Mouse (Mus musculus): ENCODE data around the gene Fbln1. TPM values are rescaled to one million over a fixed set of nuclear protein-coding genes. Genes with fewer than 3 reads are reported as not detected.
A peak's percentile ranks its signal among the peaks of the same experiment; 100 is the strongest.

Gene Fbln1
- total RNA-seq, 1 experiment from 2014 or later = 47.0 TPM

DNA sequence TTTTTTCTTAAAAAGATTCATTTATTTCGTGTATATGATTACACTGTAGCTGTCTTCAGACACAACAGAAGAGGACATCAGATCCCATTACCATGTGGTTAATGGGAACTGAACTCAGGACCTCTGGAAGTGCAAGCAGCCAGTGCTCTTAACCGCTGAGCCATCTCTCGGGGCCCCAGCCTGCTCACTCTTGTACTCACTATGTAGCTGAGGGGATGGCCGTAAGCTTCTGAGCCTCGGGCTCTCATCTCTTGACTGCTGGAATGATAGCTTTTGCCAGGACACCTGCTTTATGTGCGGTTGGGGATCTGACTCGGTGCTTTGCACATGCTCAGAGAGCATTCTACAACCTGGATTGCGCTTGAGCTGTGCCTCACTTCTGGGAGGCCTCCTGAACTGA, 1.4 kb upstream of the Fbln1 start:
- no peak for DNase-seq

- no peak for DNase-seq
These were observed 940 bp downstream of the Fbln1 start for GRCm38 (mm10) chr15:85206703-85207075.

DNA sequence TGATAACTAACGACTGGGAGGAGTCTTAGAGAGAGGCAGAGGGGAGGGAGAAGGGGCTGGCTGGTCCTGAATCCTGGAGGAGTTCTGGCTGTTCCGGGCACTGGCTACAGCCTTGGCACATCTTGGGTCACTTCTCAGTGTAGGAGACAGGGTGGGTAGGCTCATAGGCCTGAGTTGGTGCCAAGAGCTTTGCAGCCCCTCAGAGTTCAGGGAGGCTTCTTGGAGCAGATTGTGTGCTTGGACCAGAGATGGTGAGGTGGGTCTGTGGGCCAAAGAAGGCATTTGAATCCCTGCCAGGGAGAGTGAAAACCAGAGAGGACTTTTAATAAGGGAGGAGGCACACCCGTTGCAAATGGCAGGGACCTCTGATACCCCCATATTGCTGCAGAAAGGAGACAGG, 1.3 kb downstream of the Fbln1 start:
- DNase-seq = peak; percentile 27

GRCm38 (mm10) chr15:85207763-85208162, 2.0 kb downstream of the Fbln1 start:
- peak; percentile 43 for DNase-seq

- peak; percentile 53 for DNase-seq
These were observed 2.6 kb downstream of the Fbln1 start for GRCm38 (mm10) chr15:85208332-85208731.

- DNase-seq = no peak
These were observed 3.6 kb downstream of the Fbln1 start for GRCm38 (mm10) chr15:85209341-85209740.

DNA sequence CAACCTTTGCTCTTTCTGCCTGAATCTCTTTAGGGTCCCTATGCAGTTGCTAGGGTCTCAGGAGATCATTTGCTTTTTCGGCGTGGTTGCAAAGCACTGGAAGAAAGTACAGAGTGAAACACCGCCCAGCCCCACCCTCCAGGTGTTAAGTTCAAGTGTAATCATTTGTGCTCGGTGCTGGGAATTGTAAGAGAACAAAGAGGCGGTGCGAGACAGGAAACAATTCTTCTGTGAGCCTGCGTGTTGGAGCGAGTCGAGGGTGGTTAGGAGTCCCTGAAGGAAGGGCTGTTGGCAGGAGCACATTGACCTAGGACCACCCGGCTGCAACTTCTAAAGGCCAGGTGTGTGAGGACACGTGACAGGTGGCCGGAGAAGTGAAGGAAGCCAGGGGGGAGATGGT, 4.9 kb downstream of the Fbln1 start:
- DNase-seq = no peak

DNA sequence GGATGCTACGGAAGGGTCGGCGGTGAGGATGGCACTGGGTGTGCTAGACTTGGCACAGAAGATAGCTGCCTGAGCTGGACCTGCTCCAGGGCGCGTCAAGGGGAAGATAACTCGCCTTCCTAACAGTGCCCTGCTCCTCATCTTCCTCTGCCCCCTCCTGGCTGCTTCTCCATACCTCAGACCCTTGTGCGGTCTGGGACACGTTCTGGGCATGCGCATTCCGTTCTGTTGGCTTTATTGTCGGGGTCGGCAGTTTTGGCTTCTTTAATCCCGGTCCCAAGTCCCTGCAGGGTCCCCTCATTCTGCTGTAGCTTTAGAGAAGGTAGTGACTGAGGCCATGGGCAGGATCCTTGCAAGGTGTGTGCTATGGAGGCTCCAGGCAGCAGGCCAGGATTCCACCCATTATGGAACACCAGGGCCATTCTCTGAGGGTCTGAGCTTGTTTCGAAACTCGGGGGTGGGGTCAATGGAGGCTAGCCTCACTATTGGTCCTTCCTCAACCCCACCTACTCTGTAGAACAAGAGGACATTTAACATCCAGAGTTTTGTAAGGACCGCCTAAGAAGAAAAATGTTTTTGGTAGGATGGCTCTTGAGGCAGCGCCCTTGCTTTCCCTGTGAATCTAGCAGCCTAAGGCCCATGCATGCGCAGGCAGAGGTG, 5.5 kb downstream of the Fbln1 start:
- no peak for DNase-seq

DNA sequence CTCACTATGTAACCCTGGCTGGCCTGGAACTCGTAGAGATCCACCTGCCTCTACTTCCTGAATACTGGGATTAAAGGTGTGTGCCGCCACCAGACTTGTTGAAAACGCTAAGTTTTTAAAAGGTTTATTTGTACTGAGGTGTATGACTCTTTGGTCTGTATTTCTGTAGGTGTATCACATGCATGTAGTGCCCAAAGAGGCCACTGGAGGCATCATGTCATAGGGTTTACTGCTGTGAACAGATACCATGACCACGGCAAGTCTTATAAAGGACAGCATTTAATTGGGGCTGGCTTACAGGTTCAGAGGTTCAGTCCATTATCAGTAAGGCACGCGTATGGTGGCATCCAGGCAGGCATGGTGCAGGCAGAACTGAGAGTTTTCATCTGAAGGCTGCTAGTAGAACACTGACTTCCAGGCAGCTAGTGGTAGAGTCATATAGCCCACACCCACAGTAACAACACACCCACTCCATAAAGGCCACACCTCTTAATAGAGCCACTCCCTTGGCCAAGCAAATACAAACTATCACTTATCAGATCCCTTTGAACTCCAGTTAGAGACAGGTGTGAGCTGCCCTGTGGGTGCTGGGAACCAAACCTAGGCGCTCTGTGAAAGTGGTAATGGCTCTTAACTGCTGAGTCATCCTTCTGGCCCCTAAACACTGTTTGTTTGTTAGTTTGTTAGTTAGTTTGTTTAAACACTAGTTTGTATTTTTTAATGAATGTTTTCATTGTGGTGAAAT, 10.5 kb downstream of the Fbln1 start:
- DNase-seq = no peak

DNA sequence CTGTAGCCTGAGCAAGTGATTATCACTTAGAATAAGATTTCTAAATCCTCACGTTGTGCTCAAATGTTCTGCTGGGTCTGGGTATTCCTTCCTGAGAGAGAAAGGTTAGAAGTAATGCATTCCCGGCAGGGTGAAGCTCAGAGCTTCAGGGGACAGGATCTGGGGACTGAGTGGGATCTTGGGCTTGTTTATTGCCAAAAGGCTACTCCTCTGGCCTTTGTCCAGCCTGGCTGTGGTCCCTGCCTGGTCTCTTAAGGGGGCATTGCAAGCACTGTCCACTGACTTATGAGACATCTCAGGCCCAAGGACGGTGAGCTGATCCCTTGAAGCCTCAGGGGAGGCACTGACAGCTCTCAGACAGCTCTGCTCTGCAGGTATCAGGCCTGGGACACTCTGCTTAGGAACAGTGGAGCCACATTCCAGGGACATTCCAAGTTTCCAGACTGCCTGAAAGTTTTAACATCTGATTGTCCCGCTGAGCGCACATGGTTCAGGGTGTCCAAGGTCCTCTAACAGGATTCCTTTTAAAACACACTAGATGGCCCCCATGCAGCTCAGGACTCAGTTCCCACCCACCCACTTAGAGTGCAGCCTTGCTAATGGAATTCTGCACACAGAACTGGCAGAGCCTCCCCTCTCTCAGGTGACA, 13.0 kb downstream of the Fbln1 start:
- DNase-seq = no peak

GRCm38 (mm10) chr15:85220371-85220770, 14.6 kb downstream of the Fbln1 start:
- DNase-seq = no peak

GRCm38 (mm10) chr15:85221115-85221854, 15.5 kb downstream of the Fbln1 start:
- DNase-seq = peak; percentile 60

DNA sequence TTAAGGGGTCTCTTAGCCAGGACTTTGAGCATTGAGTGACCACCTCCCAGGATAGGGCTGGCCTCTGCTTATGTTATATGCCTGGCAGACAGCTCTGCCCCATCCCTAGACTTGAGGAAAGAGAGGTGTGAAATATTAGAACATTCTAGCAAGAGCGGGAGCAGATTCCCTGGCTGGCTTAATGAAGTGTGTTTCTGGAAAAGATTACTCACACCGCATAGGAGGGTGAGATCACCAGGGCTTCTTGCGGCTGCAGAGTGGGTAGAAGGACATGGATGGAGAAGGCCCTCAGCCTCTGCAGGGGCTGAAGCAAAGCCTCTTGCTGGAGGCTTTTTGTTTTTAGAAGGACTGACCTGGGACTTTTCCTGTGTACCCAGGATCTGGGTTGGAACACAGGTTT, 19.9 kb downstream of the Fbln1 start:
- no peak for DNase-seq

- DNase-seq = no peak
These were observed 21.1 kb downstream of the Fbln1 start for GRCm38 (mm10) chr15:85226841-85227240.

GRCm38 (mm10) chr15:85228568-85228967, 22.8 kb downstream of the Fbln1 start:
- peak; percentile 25 for DNase-seq

DNA sequence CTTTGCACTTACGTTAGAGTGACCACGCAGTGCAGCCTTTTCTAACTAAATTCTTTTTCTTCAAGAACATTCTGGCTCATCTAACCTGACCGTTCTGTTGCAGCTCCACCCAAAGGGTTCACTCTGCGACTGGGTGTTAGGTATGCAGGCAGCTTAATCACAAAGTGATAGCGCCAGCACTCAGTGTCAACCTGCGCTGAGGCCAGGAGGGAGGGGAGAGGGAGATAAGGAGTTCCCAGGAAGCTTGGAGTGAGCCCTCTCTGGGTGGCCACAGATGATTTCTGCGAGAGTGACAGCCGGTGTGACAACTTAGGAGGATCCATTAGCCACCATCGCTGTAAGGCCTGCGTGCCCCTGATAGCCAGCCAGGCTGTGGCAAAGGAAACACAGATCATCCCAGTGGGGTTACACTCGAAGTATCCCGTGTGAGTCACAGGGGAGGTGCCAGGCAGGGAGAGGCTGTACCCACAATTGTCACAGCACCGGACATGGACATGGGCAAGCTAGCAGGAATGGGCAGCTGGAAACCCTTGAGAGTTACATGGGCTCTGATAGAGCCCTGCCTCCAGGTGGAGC, 24.3 kb downstream of the Fbln1 start:
- peak; percentile 30 for DNase-seq

DNA sequence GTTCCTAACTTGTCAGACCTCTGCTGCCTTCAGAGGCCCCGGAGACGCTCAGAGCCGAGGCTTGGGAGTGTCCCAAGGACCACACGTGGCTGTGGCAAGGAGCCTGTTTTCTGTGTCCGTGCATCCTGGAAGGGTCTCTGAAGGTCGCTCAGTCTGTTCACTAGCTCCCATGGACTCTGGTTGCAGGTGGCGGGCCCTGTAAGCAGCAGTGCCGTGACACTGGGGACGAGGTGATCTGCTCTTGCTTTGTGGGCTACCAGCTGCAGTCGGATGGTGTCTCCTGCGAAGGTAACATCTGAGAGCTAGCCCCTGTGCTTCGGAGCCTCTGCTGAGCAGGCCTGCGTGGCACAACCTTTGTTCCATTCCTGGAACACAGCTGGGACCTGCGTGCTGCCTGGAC, 24.9 kb downstream of the Fbln1 start:
- DNase-seq = no peak

DNA sequence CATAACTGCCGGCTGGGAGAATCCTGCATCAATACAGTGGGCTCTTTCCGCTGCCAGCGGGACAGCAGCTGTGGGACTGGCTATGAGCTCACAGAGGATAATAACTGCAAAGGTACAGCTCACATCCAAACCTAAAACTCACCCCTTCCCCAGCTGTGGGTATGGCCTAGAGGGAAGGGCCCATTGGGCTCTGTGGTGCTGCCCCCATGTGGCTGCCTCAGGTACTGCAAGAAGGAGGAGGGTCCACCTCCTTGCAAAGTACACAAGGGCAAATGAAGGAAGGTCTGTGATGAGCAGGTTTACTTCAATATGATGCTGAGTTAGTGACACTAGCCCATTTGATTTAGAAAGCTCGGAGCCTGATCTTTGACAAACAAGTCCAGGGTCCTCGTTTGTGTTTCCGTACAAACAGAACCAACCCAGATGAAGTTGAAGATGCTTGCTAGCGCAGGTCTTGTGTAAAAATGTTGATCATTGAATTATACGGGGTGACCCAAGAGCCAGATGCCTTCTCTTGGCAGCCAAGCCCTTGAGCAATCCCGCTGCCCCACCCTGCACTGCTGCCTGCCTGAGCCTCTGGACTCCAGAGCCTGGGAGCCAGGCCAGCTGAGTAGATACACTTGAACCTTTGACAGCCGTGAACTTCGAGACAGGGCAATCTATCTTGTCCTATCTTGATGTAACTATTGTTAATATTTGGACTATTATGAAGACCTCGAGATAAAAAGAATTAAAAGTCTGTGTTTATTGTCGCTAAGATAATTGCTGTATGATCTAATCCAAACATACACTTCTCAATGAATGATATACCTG, 25.9 kb downstream of the Fbln1 start:
- DNase-seq = peak; percentile 85

DNA sequence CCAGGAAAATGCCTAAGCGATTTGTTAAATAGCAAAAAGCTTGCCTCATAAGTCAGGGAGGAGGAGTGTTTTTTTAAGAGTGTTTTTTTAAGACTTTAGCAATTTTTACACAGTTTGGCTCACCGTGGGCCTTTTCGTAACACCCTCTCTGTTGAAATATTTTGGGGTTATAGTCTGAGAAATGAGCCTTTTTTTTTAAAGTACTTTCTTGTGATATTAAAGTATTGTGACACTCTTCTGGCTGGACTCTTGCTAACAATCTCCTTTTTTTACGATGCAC, 26.4 kb downstream of the Fbln1 start:
- peak; percentile 47 for DNase-seq

DNA sequence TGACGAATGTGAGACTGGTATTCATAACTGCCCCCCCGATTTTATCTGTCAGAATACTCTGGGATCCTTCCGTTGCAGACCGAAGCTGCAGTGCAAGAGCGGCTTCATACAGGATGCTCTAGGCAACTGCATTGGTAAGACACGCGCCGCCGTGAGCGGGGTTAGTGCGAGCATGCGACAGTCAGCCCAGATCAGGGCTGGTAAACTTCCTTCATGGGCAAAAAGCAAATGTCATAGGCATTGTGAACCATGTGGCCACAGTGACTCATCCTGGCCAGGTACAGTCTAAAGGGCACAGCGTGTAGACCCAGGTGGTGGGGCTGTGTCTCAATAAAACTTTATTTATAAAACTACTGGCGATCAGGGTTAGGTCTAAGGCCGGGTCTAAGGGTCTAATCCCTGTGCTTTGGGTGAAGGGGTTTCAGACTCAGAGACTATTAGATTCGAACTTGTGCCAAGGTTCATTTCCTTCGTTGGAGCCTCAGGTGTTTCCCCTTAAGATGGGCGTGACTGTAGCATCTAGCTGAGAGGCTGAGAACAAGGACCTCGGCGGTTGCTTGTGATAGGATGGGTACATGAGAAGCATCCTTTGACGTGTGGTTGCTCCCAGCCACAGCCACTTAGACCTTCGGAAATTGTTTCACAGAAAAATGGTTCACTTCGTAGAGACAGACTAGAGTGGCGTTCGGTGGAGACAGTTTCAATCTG, 26.9 kb downstream of the Fbln1 start:
- no peak for DNase-seq

DNA sequence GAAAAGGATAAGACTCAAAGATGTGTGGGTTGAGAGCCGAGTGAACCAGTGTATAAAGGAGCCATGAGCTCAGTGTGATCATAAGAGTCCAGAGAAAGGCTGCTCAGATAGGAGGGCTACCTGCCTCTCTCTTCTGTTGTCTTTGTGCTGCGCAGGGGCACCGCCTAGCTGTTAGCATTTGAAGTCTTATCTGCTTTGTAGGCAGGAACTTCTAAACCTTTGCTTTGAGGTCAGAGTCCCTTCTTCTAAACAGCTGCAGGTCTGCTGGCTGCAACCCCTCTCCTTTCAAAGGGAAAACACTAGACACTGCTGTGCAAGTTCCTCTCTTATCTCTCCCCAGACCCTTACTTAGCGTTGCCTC, 27.5 kb downstream of the Fbln1 start:
- no peak for DNase-seq

Data from adrenal gland, postnatal 14 days (tissue).